Mouse (Mus musculus) liver, embryonic 11.5 days (tissue): ENCODE data around the gene Cpne1. TPM values are rescaled to one million over a fixed set of nuclear protein-coding genes. Genes with fewer than 3 reads are reported as not detected.

Source experiments
- ATAC-seq: fragments of 200-750 bp; cut with Nextera tagmentation; replicated peaks from 2 replicates; pipeline ENCODE4 v1.8.0; 2017; ENCODE audit warnings: moderate number of reproducible peaks, mild to moderate bottlenecking, moderate TSS enrichment, moderate library complexity; ENCODE audit not compliant: low FRiP score
- DNase-seq: peaks from one replicate; pipeline ENCODE4 v3.0.0-alpha.2; 2017; ENCODE audit warnings: low spot score
- H3K27ac ChIP-seq: fragments of 300-500 bp; sonication (generic); 2 replicates; pipeline ENCODE4 v1.5.1; 2014; ENCODE audit warnings: mild to moderate bottlenecking, low read depth, low read length, control low read depth
- H3K27me3 ChIP-seq: fragments of 300-500 bp; sonication (generic); replicated peaks from 2 replicates; pipeline ENCODE4 v1.6.1; 2014; ENCODE audit warnings: low read length, mixed read lengths; ENCODE audit not compliant: control insufficient read depth, insufficient read depth
- H3K36me3 ChIP-seq: fragments of 300-500 bp; sonication (generic); 2 replicates; pipeline ENCODE4 v1.6.1; 2014; ENCODE audit warnings: mild to moderate bottlenecking, low read length, moderate library complexity, mixed read lengths; ENCODE audit not compliant: control insufficient read depth, insufficient read depth
- H3K4me1 ChIP-seq: fragments of 300-500 bp; sonication (generic); replicated peaks from 2 replicates; pipeline ENCODE4 v1.6.1; 2014; ENCODE audit warnings: low read length, mixed read lengths; ENCODE audit not compliant: control insufficient read depth, insufficient read depth
- H3K4me2 ChIP-seq: fragments of 300-500 bp; sonication (generic); 2 replicates; pipeline ENCODE4 v1.6.1; 2014; ENCODE audit warnings: mild to moderate bottlenecking, control low read depth, moderate library complexity
- H3K4me3 ChIP-seq: fragments of 300-500 bp; sonication (generic); 2 replicates; pipeline ENCODE4 v1.5.1; 2014; ENCODE audit warnings: low read depth, low read length, control low read depth
- H3K9ac ChIP-seq: fragments of 300-500 bp; sonication (generic); 2 replicates; pipeline ENCODE4 v1.6.1; 2014; ENCODE audit warnings: low read depth, low read length, control low read depth
- H3K9me3 ChIP-seq: fragments of 300-500 bp; sonication (generic); 2 replicates; pipeline ENCODE4 v1.6.1; 2016; ENCODE audit warnings: low read length, inconsistent platforms, mixed read lengths; ENCODE audit not compliant: control insufficient read depth
- WGBS: fragments of 180-500 bp; shearing (Covaris S2); extraction: QIAGEN DNeasy Blood & Tissue Kit; methylation state at CpG from one replicate; pipeline ENCODE4 v1.1.7; 2014; 5-methylcytosine and 5-hydroxymethylcytosine counted together
- polyA plus RNA-seq: library from polyadenylated mRNA; unstranded; fragments of >200 nt; fragmentation: Nextera tagmentation; extraction: Ambion mirVana; gene quantifications from 2 replicates; pipeline ENCODE4 v1.2.1, GENCODE M21; 2014

Cpne1 gene
- polyA plus RNA-seq, 1 experiment from 2014 or later: 55.8 TPM

GRCm38 (mm10) chr2:156039390-156039789 is 72.4 kb downstream of the Cpne1 start:
- Histone ChIP-seq H3K36me3 (no peaks in the 10 kb centered on the region), H3K27ac (no peak overlapping the region), H3K4me1 (no peaks in the 10 kb centered on the region), H3K4me3 (no peak overlapping the region), H3K4me2 (no peak overlapping the region), H3K9ac (no peak overlapping the region), H3K9me3 (no peaks in the 10 kb centered on the region), H3K27me3 (no peaks in the 10 kb centered on the region)
- ATAC-seq (no peak), DNase-seq (no peak)
- WGBS: 88% methylated on average over 3 of the region's 3 CpGs

GRCm38 (mm10) chr2:156025482-156025881 is 86.3 kb downstream of the Cpne1 start:
- H3K27me3 ChIP-seq: no peaks in the 10 kb centered on the region
- H3K4me1 ChIP-seq: peaks cover 25% of the 10 kb centered on the region
- no peak overlapping the region for H3K27ac ChIP-seq
- no peak overlapping the region for H3K4me2 ChIP-seq
- no peak overlapping the region for H3K4me3 ChIP-seq
- no peaks in the 10 kb centered on the region for H3K9me3 ChIP-seq
- no peaks in the 10 kb centered on the region for H3K36me3 ChIP-seq
- DNase-seq: no peak
- no peak overlapping the region for H3K9ac ChIP-seq
- ATAC-seq: no peak

Other genes starting within 250 kb of the Cpne1 start
- 76.1 and 83.4 TPM in 2 replicates for gene Uqcc1, start 181.7 kb downstream of the Cpne1 start, polyA plus RNA-seq
- not detected in 2 replicates for gene Gm15557, start 171.2 kb downstream of the Cpne1 start, polyA plus RNA-seq
- gene Gdf5, start 166.6 kb downstream of the Cpne1 start, polyA plus RNA-seq: 0.19 and 0.30 TPM in 2 replicates
- 20.9 and 23.3 TPM in 2 replicates for gene Cep250, start 155.5 kb downstream of the Cpne1 start, polyA plus RNA-seq
- 1.6 and 2.8 TPM in 2 replicates for gene 6430550D23Rik, start 104.0 kb downstream of the Cpne1 start, polyA plus RNA-seq
- 146 and 166 TPM in 2 replicates for gene Ergic3, start 103.9 kb downstream of the Cpne1 start, polyA plus RNA-seq
- not detected in 2 replicates for gene Fer1l4, start 59.0 kb downstream of the Cpne1 start, polyA plus RNA-seq
- 4.1 and 4.7 TPM in 2 replicates for gene Spag4, start 46.8 kb downstream of the Cpne1 start, polyA plus RNA-seq
- 20.0 and 31.5 TPM in 2 replicates for gene Rbm12, start within 50 bp of the Cpne1 start, polyA plus RNA-seq
- 10.8 and 12.1 TPM in 2 replicates for gene Gm28036, start 15.1 kb upstream of the Cpne1 start, polyA plus RNA-seq
- 371 and 439 TPM in 2 replicates for gene Romo1, start 32.1 kb upstream of the Cpne1 start, polyA plus RNA-seq
- 87.5 and 91.4 TPM in 2 replicates for gene Nfs1, start 32.2 kb upstream of the Cpne1 start, polyA plus RNA-seq
- gene Rbm39, start 68.3 kb upstream of the Cpne1 start, polyA plus RNA-seq: 485 and 514 TPM in 2 replicates
- 33.8 and 42.9 TPM in 2 replicates for gene Phf20, start 84.5 kb upstream of the Cpne1 start, polyA plus RNA-seq
- gene Cnbd2, start 200.3 kb upstream of the Cpne1 start, polyA plus RNA-seq: 2.6 and 2.9 TPM in 2 replicates
- 58.9 and 63.6 TPM in 2 replicates for gene Scand1, start 200.7 kb upstream of the Cpne1 start, polyA plus RNA-seq